Mouse (Mus musculus) brain, adult 2 months (tissue): ENCODE data around the gene 4921507P07Rik.
"Not testable (repeated sequence)": the region's sequence is repeated elsewhere in the genome, so short reads cannot be mapped to it uniquely, and the experiment has no call there.

Experiments used
- DNase-seq: peaks from one replicate; pipeline ENCODE4 v3.0.0; 2011; ENCODE audit warnings: low read depth, low spot score

The 4921507P07Rik gene

GRCm38 (mm10) chr6:50596301-50597211 is at the start of gene 4921507P07Rik:
Gene 4921507P07Rik, minus strand, starts transcription at chr6:50596632.
- peak; percentile 98 for DNase-seq

- peak; percentile 23 for DNase-seq
Observed at GRCm38 (mm10) chr6:50644701-50645100, 48.3 kb upstream of the 4921507P07Rik start.

- no peak for DNase-seq
Observed at GRCm38 (mm10) chr6:50641898-50642297, 45.5 kb upstream of the 4921507P07Rik start.

GRCm38 (mm10) chr6:50640377-50640776 is 43.9 kb upstream of the 4921507P07Rik start:
- DNase-seq: no peak

GRCm38 (mm10) chr6:50639656-50640055 is 43.2 kb upstream of the 4921507P07Rik start:
- no peak for DNase-seq

- not testable (repeated sequence) for DNase-seq
Observed at GRCm38 (mm10) chr6:50626170-50626569, 29.7 kb upstream of the 4921507P07Rik start.

GRCm38 (mm10) chr6:50618273-50618672 is 21.8 kb upstream of the 4921507P07Rik start:
- not testable (repeated sequence) for DNase-seq

GRCm38 (mm10) chr6:50601620-50602019 is 5.2 kb upstream of the 4921507P07Rik start:
- peak; percentile 59 for DNase-seq

GRCm38 (mm10) chr6:50598560-50598959 is 2.1 kb upstream of the 4921507P07Rik start:
- peak; percentile 66 for DNase-seq

- DNase-seq: no peak
Observed at GRCm38 (mm10) chr6:50594372-50594771, 2.1 kb downstream of the 4921507P07Rik start.

GRCm38 (mm10) chr6:50593334-50593845 is 3.0 kb downstream of the 4921507P07Rik start:
- DNase-seq: no peak

- no peak for DNase-seq
Observed at GRCm38 (mm10) chr6:50590234-50590633, 6.2 kb downstream of the 4921507P07Rik start.

- DNase-seq: peak; percentile 94
Observed at GRCm38 (mm10) chr6:50588251-50588650, 8.2 kb downstream of the 4921507P07Rik start.

- DNase-seq: no peak
Observed at GRCm38 (mm10) chr6:50587412-50587811, 9.0 kb downstream of the 4921507P07Rik start.

- DNase-seq: no peak
Observed at GRCm38 (mm10) chr6:50586316-50586715, 10.1 kb downstream of the 4921507P07Rik start.

- DNase-seq: no peak
Observed at GRCm38 (mm10) chr6:50585733-50586132, 10.7 kb downstream of the 4921507P07Rik start.

GRCm38 (mm10) chr6:50571661-50572060 is 24.8 kb downstream of the 4921507P07Rik start:
- no peak for DNase-seq

GRCm38 (mm10) chr6:50566997-50567255 is 29.5 kb downstream of the 4921507P07Rik start:
- no peak for DNase-seq

- DNase-seq: peak; percentile 100
Observed at GRCm38 (mm10) chr6:50566141-50566996, 30.1 kb downstream of the 4921507P07Rik start, which contains the start of gene Cycs. Gene Cycs, minus strand, starts transcription at chr6:50566538.

- no peak for DNase-seq
Observed at GRCm38 (mm10) chr6:50563651-50564050, 32.8 kb downstream of the 4921507P07Rik start.

- peak; percentile 69 for DNase-seq
Observed at GRCm38 (mm10) chr6:50562421-50562820, 34.0 kb downstream of the 4921507P07Rik start.

- DNase-seq: no peak
Observed at GRCm38 (mm10) chr6:50560776-50561175, 35.7 kb downstream of the 4921507P07Rik start.
